Mouse (Mus musculus) left cerebral cortex, postnatal 10 days (tissue): ENCODE data around the gene Tle2. TPM values are rescaled to one million over a fixed set of nuclear protein-coding genes. Genes with fewer than 3 reads are reported as not detected.

ENCODE experiments used
- DNase-seq, 2 experiments: peaks; one replicate each; pipeline ENCODE4 v3.0.0; 2021 to 2022; ENCODE audit warnings: low spot score in 2 of 2, mixed read lengths in 1 of 2; ENCODE audit errors: extremely low spot score in 1 of 2
- intact Hi-C: fragments of 180-260 bp; cut with DNase I; formaldehyde crosslinking; loops from one replicate; pipeline ENCODE4 v1.15.1; 2025
- total RNA-seq, 2 experiments: library from RNA; stranded (reverse); gene quantifications; 2 replicates each; pipeline ENCODE4 v1.2.3; 2021

Gene Tle2
- 10 to 100 TPM; 20.9 to 22.4 TPM for total RNA-seq

DNA sequence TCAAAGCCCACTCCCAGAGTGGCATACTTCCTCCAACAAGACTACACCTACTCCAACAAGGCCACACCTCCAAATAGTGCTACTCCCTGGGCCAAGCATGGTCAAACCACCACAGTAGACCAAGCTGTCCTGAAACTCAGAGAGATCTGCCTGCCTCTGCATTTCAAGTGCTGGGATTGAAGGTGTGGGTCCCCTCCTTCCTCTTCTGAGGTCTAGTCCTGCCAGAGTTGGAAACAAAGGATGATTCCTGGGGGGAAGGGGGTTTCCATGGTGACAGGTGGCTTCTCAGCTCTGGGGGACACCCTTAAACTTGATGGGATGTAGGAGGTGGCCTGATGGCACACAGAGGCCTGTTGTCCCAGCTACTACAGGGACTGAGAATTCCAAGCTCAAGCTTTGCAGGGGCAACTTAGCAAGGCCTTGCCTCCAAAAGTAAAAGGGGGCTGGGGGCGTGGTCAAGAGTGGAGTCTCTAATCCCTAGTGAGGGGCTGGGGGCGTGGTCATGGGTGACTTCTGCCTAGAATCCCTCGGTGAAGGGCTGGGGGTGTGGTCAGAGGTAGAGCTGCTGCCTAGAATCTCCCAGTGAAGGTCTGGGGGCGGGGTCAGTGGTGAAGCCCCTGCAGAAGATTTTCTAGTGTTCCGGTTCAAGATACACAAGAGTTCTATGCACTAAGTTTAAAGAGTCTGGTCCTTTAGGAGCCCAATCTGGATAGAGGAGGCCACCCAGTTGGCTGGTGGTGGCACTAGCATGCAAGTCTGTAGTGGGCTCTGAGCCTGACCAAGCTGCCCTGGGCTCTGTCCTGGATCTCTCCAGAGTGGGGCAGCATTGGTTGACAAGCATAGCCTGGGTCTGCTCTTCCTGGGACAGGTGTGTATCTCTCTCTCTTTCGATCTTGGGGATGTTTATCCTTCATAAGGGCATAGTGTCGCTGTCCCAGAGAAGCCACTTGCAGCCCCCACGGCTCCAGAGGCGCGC is at the start of gene Tle2:
Tle2 (plus strand) TSS at position 481 of the 976 bp plus-strand sequence.
- intact Hi-C loops: no loop called here
- DNase-seq: no peak

DNA sequence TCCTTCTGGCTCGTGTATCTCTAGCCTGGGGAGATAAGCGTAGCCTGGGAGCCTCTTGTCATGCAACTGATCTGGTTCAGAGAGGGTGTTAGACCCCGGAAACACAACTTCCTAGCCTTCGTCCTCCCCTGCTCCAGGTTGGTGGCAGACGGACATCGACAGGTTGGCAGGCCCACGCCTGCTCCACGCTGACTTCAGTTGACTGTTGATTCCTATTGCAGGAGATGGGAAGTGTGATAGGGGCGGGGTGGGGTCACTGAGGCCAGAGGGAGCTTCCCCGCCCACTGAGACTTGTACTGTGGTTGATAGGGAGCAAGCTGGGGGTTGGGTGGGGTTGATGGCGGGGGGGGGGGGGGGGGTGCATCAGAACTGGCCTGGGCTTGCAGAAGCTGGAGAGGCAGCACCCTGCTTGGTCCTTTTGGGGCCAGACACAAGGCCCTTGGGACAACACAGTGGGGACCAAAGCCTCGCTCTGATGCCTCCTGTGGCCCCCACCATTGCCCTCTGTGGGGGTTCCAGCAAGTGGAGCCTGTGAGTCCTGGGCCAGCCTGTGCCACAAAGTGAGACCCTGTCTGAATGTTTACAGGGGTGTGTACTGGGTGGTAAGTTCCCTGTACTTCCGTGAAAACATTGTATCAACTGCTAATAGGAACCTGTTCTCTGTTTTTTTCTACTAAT is 49.2 kb upstream of the Tle2 start:
- no peak for DNase-seq
- intact Hi-C loops: no loop called here

DNA sequence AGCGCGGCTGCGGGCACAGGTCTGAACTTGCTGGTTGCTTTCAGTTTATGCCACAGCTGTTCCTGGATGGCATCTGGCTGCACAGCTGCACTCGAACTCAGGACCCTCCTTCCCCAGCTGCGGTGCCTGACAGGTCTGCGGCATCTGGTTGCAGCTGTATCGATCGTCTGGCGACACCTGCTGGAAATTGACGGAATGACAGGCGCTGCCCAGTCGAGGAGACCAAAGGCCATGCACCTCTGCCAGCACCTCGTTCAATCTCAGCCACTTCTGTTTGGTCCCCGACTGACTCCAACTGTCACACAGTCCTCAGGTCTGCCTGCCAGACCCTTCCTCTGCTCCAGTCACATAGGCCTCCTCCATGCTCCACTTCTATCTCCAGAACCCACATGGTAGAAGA is 47.6 kb upstream of the Tle2 start:
- peak in 1 of 2 experiments; percentile 76 for DNase-seq
- intact Hi-C loops: no loop called here

DNA sequence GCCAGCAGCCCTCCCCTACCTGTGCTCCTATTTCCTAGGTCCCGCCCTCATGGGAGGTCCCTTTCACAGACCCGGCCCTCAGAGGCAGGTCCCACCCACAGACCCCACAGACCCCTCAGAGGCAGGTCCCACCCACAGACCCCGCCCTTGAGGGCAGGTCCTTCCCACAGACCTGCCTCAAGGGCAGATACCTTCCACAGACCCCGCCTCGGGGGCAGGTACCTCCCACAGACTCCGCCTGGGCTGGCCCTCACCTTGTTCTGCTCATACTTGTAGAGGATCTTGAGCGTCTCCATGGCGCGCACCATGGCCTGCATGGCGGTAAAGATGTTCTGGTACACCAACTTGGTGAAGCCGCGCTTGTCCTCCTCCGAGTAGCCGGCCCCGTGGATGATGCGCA is 39.5 kb upstream of the Tle2 start:
- intact Hi-C loops: loop anchor here (5.0 kb wide), 1 partner anchor 33 kb away; the partner anchor contains the start of gene S1pr4
- DNase-seq: no peak

- intact Hi-C loops: loop anchor here (5.0 kb wide), 1 partner anchor 34 kb away; the partner anchor contains the start of gene S1pr4
- no peak for DNase-seq
These were observed 37.6 kb upstream of the Tle2 start for GRCm38 (mm10) chr10:81536734-81537133.

DNA sequence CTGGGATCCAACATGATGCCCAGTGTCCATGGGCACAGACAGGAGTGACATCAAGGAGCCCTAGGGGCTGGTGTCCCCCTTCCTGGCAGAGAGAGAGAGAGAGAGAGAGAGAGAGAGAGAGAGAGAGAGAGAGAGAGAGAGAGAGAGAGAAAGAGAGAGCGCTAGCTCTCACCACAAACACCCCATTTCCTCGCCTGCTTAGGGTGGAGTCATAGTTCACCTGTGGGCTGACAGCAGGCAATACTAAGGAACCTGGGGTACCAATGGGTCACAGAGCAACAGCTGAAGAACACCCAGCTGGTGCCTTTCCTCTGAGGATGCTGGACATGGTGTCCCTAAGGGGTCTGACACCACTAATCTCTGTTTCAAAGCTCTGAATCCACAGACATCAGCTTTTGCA is 36.9 kb upstream of the Tle2 start:
- no peak for DNase-seq
- intact Hi-C loops: loop anchor here (5.0 kb wide), 1 partner anchor 35 kb away; the partner anchor contains the start of gene S1pr4

DNA sequence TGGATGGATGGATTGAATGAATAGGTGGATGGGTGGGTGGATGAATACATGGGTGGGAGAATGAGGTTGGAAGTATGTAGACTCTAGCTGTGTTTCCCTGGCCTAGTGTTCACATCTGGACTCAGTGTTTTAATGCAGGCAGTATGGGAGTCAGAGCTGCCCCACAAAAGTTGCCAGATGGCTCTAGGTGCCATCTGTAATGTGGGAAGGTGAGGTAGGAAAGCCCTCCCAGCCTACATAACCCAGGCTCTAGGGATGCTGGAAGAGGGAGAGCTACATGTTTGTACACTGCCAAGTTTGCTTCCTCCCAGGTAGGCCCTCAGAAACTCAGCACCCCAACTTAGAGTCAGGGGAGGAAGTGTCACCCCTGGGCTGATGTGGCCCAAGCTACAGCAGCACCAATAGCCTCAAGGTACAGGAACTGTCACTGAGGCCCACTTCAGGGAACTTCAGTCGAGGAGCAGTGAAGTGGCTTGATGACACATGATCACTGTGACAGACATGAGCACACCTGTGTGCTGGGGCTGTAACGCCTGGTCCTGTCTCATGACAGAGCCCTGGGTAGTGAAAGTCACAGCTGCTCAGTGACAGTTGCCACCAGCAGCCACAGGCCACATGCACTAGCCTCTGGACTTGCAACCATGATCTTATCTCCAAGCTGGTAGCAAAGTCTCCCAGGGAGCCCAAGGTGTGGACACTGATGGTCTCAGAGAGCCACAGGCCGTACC is 35.9 kb upstream of the Tle2 start:
- DNase-seq: no peak
- intact Hi-C loops: loop anchor here (5.0 kb wide), 1 partner anchor 36 kb away; the partner anchor contains the start of gene S1pr4

- DNase-seq: no peak
- intact Hi-C loops: no loop called here
These were observed 33.0 kb upstream of the Tle2 start for GRCm38 (mm10) chr10:81541363-81541762.

DNA sequence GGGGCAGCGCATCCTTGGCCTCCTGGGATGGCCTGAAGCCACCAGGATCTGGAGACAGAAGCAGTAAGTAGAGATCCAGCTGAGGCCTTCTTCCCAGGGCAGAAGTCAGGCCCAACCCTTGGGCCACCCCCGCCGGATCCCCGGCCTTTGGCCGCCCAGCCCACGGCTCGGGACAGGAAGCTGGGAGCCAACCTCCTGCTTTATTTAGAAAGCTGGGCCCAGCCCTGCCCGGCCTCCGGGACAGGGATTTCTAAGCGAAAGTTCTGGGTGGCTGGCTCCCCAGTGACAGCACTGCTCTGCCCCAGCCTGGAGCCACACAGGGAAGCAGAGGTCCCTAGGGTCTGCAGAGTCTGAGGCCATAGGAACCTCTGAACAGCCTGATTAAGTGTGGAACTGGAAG is 32.6 kb upstream of the Tle2 start:
- DNase-seq: peak in 1 of 2 experiments; percentile 81
- intact Hi-C loops: no loop called here

GRCm38 (mm10) chr10:81542727-81543460 is 31.5 kb upstream of the Tle2 start:
- intact Hi-C loops: no loop called here
- no peak for DNase-seq

- intact Hi-C loops: no loop called here
These were observed 30.7 kb upstream of the Tle2 start for GRCm38 (mm10) chr10:81543633-81544032.

DNA sequence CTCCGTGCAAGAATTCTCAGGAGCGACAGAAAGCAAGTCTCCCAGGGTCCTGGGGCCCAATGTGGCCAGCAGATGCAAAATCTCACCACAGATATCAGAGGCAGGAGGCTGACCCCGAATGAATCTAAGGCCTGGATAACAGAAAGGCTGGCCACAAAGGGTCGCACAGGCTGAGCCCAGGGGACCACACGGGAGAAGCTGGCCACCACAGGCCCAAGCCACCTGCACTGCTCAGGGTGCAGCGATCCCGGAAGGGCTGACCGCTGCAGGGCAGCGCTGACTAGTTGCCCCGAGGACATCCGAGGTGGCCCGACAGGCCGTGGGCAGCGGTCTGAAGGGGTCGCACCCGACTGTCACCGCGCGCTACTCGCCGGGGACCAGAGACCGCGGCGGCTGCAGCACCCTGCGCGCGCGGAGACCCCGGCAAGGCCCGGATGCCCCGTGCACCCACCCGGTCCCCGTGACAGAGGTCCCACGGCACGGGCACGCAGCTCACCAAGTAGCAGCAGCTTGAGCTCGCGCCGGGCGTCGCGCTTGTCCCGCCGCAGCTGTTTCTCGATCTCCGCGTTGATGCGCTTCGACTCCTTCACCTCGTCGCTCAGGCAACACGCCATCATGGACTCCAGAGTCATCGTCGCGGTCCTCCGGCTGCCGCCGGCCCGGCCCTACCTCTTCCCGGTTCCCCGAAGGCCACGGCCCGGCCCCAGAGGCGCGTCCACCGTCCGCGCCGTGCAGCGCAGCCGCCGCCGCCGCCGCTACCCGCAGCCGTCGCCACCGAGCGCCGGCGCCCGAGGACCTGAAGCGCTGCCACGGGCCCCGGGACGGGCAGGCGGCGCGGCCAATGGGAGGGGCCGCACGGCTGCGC is 29.8 kb upstream of the Tle2 start:
- DNase-seq: no peak
- intact Hi-C loops: no loop called here

More at GRCm38 (mm10) chr10:81543633-81544032, 30.7 kb upstream of the Tle2 start:
- no peak for DNase-seq

DNA sequence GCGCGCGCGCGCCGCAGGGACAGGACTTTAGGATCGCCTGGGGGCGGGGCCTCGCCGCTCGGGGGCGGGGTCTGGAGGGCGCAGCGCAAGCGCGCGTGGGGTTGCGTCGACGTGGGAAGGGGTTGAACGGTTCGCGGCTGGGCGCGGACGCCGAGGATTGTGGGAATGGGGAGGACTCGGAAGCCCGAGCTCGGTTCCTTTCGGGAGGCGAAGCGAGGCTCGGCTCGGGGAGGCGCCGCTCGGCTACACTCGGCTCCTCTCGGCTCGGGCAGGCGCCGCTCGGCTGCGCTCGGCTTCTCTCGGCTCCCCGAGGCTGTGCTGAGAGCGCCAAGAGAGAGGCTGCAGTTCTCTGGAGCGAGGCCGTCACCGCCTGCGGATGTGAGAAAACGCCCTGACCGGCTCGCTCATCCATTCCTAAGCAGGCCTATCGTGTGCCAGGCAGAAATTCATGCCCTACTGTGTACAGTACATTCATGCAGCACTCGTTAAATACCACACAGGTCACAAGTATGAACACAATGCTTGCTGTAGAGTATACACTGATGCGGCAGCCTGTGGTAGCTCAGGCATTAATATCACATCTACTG is 29.1 kb upstream of the Tle2 start, which contains the start of gene Gna11:
Gna11 (minus strand) TSS at position 30 of the 587 bp plus-strand sequence.
- DNase-seq: peak; percentile 98 to 100
- intact Hi-C loops: no loop called here

DNA sequence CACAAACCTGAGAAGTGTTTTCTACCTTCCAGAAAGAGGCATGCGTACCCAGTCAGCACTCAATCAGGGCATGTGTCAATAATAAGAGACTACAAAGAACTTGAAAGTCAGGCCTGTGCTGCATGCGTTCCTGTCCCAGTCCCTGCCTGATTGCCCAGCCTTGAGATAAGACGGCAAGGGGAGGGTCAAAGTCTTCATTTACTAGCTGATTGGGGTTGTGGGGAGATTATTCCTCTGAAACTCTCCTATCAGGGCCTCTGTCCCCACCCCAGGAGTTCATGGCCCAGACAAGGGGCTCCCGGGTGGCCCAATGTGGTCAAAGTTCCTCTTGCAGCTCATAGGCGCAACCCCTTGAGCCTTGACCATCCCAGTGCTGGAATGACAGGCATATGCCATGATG is 28.0 kb upstream of the Tle2 start:
- intact Hi-C loops: no loop called here
- DNase-seq: no peak

GRCm38 (mm10) chr10:81546788-81547571 is 27.4 kb upstream of the Tle2 start:
- no peak for DNase-seq
- intact Hi-C loops: no loop called here

GRCm38 (mm10) chr10:81548944-81549343 is 25.4 kb upstream of the Tle2 start:
- no peak for DNase-seq
- intact Hi-C loops: no loop called here
